Mouse (Mus musculus): ENCODE results near the gene Zc3h6. TPM values are rescaled to one million over a fixed set of nuclear protein-coding genes. Genes with fewer than 3 reads are reported as not detected.

The Zc3h6 gene
- polyA plus RNA-seq, 1 experiment from 2014 or later = 3.7 TPM

- peak; percentile 91 for ATAC-seq (ENCODE audit: insufficient number of reproducible peaks, insufficient read depth, low FRiP score, low TSS enrichment, low read depth)
- Histone ChIP-seq H3K9me3 (no peaks in the 10 kb centered on the region), H3K4me1 (peaks cover 20% of the 10 kb centered on the region), H3K27ac (peak within 1 kb of the TSS; percentile 84), H3K4me3 (peak within 1 kb of the TSS; percentile 83), H3K9ac (peak within 1 kb of the TSS; percentile 85), H3K4me2 (peak within 1 kb of the TSS; percentile 67), H3K36me3 (peaks cover 9% of the 10 kb centered on the region; the same call in 1 of the 2 replicates), H3K27me3 (no peaks in the 10 kb centered on the region)
- WGBS = under 1% methylated on average over 62 of the region's 62 CpGs
These were observed 98.5 kb downstream of the Zc3h6 start, which contains the start of gene Ttl for GRCm38 (mm10) chr2:129065437-129066282. Ttl (plus strand) TSS chr2:129065942.

GRCm38 (mm10) chr2:129066326-129066725, 99.1 kb downstream of the Zc3h6 start:
- peak overlapping the region; percentile 84 for H3K27ac ChIP-seq
- peaks cover 20% of the 10 kb centered on the region for H3K4me1 ChIP-seq
- H3K9ac ChIP-seq = peak overlapping the region; percentile 85
- H3K27me3 ChIP-seq = no peaks in the 10 kb centered on the region
- peak overlapping the region; percentile 67 for H3K4me2 ChIP-seq
- peak; percentile 72; the same call in 1 of the 2 replicates for ATAC-seq (ENCODE audit: insufficient number of reproducible peaks, insufficient read depth, low FRiP score, low TSS enrichment, low read depth)
- no peaks in the 10 kb centered on the region for H3K9me3 ChIP-seq
- under 1% methylated on average over 20 of the region's 20 CpGs for WGBS
- peaks cover 9% of the 10 kb centered on the region; the same call in 1 of the 2 replicates for H3K36me3 ChIP-seq
- H3K4me3 ChIP-seq = peak overlapping the region; percentile 83

Small RNA genes lying within 50 kb of the gene (microRNA-seq; reads per million reads assigned to microRNA genes)
- not detected for gene Gm22859

Other genes with a start within 250 kb of the Zc3h6 start
- 28.4 and 32.0 TPM in 2 replicates for gene Tmem87b, start 149.3 kb upstream of the Zc3h6 start, polyA plus RNA-seq (2015; fragmentation: Nextera tagmentation; extraction: Ambion mirVana)
- gene Fbln7, start 104.4 kb upstream of the Zc3h6 start, polyA plus RNA-seq (2015; fragmentation: Nextera tagmentation; extraction: Ambion mirVana) = 2.9 and 3.4 TPM in 2 replicates
- gene Zc3h8, start 23.3 kb upstream of the Zc3h6 start, polyA plus RNA-seq (2015; fragmentation: Nextera tagmentation; extraction: Ambion mirVana) = 8.8 and 8.9 TPM in 2 replicates
- gene Gm10762, start 323 bp downstream of the Zc3h6 start, polyA plus RNA-seq (2015; fragmentation: Nextera tagmentation; extraction: Ambion mirVana) = 24.1 TPM in 2 replicates
- 0.06 and 0.10 TPM in 2 replicates for gene Vinac1, start 80.8 kb downstream of the Zc3h6 start, polyA plus RNA-seq (2015; fragmentation: Nextera tagmentation; extraction: Ambion mirVana)
- gene Ttl, start 98.5 kb downstream of the Zc3h6 start, polyA plus RNA-seq (2015; fragmentation: Nextera tagmentation; extraction: Ambion mirVana) = 19.6 and 20.4 TPM in 2 replicates
- gene Polr1b, start 133.6 kb downstream of the Zc3h6 start, polyA plus RNA-seq (2015; fragmentation: Nextera tagmentation; extraction: Ambion mirVana) = 27.3 and 29.4 TPM in 2 replicates
- gene Chchd5, start 162.3 kb downstream of the Zc3h6 start, polyA plus RNA-seq (2015; fragmentation: Nextera tagmentation; extraction: Ambion mirVana) = 29.8 and 31.7 TPM in 2 replicates
- gene Slc20a1, start 231.4 kb downstream of the Zc3h6 start, polyA plus RNA-seq (2015; fragmentation: Nextera tagmentation; extraction: Ambion mirVana) = 30.4 TPM in 2 replicates